Mouse (Mus musculus) thymus, postnatal 14 days (tissue): ENCODE data around the gene Hoxc8.

Experiments used
- DNase-seq: peaks from one replicate; pipeline ENCODE4 v3.0.0; 2021

Hoxc8 gene

DNA sequence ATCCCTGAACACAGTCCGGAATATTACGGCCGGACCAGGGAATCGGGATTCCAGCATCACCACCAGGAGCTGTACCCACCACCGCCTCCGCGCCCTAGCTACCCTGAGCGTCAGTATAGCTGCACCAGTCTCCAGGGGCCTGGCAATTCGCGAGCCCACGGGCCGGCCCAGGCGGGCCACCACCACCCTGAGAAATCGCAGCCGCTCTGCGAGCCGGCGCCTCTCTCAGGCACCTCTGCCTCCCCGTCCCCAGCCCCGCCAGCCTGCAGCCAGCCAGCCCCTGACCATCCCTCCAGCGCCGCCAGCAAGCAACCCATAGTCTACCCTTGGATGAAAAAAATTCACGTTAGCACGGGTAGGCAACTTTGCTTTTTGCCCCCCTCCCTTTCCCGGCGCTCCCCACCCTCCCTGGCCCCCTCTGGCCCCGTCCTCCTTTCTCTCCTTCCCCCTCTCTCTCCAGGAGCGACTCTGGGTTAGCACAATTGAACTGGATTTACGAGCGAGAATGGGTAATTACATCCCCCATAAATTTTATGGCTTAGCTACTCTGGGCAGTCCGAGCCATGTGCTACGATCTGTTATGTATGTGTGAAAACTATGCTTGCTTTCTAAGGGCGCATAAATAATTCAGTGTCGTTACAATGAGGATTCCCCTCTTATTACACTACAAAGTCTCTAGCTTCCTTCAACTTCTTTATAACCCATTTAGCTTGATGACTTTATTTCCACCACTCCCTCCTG lies 44.6 kb downstream of the Hoxc8 start:
- DNase-seq: no peak

- DNase-seq: no peak
Observed at GRCm38 (mm10) chr15:103035548-103035881, 45.1 kb downstream of the Hoxc8 start.

GRCm38 (mm10) chr15:103037579-103037978 lies 47.2 kb downstream of the Hoxc8 start:
- DNase-seq: no peak

- DNase-seq: no peak
Observed at GRCm38 (mm10) chr15:103038701-103039480, 48.5 kb downstream of the Hoxc8 start.

- no peak for DNase-seq
Observed at GRCm38 (mm10) chr15:103039609-103040008, 49.2 kb downstream of the Hoxc8 start.

DNA sequence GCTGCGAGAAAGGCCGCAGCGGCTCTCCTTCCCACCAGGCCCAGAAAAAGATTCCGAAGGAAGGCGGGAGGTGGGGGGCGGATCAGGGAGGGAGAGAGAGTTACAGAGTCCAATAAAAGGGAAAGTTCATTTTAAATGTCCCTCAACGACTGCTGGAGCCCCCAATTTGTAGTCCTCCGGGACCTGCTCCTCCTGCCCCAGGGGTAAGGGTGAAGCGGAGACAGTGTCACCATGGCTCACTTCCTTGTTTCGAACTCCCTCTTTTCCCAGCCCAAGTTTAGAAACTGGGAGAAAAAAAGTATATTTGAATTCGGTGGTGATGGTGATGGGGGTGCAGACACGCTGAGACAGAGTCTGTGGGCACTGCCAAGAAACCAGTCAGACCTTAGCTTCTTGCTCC lies 50.2 kb downstream of the Hoxc8 start:
- DNase-seq: no peak

GRCm38 (mm10) chr15:103041613-103042012 lies 51.2 kb downstream of the Hoxc8 start:
- no peak for DNase-seq

- DNase-seq: no peak
Observed at GRCm38 (mm10) chr15:103042209-103042608, 51.8 kb downstream of the Hoxc8 start.
